In genomic region chr6:21795410-21795809, GRCm38 (mm10) we compare ENCODE assay signal across 17 mouse cellular contexts. TPM values are rescaled to one million over a fixed set of nuclear protein-coding genes. Genes with fewer than 3 reads are reported as not detected.
DNase-seq lines count a peak whose midpoint lies in the region; ATAC-seq and TF ChIP-seq lines count a peak whose summit lies in the region.
"Had no signal": no experiment of that assay in that cellular context is flagged by ENCODE, and none has a peak within 500 bp of the region (broad histone marks: within the 10 kb centered on the region; RNA-seq: fewer than 3 reads in every experiment).

No protein-coding gene starts in this region.

- no peak overlapping the region for H3K9ac ChIP-seq in forebrain, embryonic 13.5 days
- H3K9ac ChIP-seq in forebrain, embryonic 15.5 days (replicated peaks) = no peak overlapping the region
- H3K9ac ChIP-seq in hindbrain, postnatal 0 days (replicated peaks; ENCODE audit: low read length) = no peak overlapping the region
- H3K9ac ChIP-seq in hindbrain, embryonic 13.5 days = no peak overlapping the region
- no peak overlapping the region for H3K9ac ChIP-seq in midbrain, embryonic 15.5 days
- H3K9ac ChIP-seq in midbrain, postnatal 0 days (replicated peaks; ENCODE audit: low read length, poor library complexity, severe bottlenecking) = no peak overlapping the region
- no peak overlapping the region for H3K9ac ChIP-seq in neural tube, embryonic 14.5 days (replicated peaks; ENCODE audit: low read depth, low read length)
- H3K9ac ChIP-seq: embryonic facial prominence, embryonic 13.5 days; heart, embryonic 15.5 days; limb, embryonic 12.5 days; liver, embryonic 15.5 days; lung, embryonic 14.5 days had no signal

- no peak overlapping the region for H3K4me2 ChIP-seq in forebrain, embryonic 13.5 days
- H3K4me2 ChIP-seq in forebrain, embryonic 15.5 days (replicated peaks) = no peak overlapping the region
- H3K4me2 ChIP-seq in hindbrain, postnatal 0 days (ENCODE audit: low read depth, low read length) = no peak overlapping the region
- H3K4me2 ChIP-seq in hindbrain, embryonic 13.5 days = no peak overlapping the region
- no peak overlapping the region for H3K4me2 ChIP-seq in midbrain, embryonic 15.5 days
- H3K4me2 ChIP-seq in midbrain, postnatal 0 days (ENCODE audit: low read depth, low read length, poor library complexity, severe bottlenecking) = no peak overlapping the region
- no peak overlapping the region for H3K4me2 ChIP-seq in neural tube, embryonic 14.5 days (ENCODE audit: low read depth, low read length)
- H3K4me2 ChIP-seq: embryonic facial prominence, embryonic 13.5 days; heart, embryonic 15.5 days; limb, embryonic 12.5 days; liver, embryonic 15.5 days; lung, embryonic 14.5 days had no signal

- H3K9me3 ChIP-seq in forebrain, embryonic 13.5 days (replicated peaks) = no peaks in the 10 kb centered on the region
- H3K9me3 ChIP-seq in forebrain, embryonic 15.5 days = no peaks in the 10 kb centered on the region
- no peaks in the 10 kb centered on the region for H3K9me3 ChIP-seq in hindbrain, postnatal 0 days (ENCODE audit: low read length)
- no peaks in the 10 kb centered on the region for H3K9me3 ChIP-seq in hindbrain, embryonic 13.5 days
- no peaks in the 10 kb centered on the region for H3K9me3 ChIP-seq in midbrain, embryonic 15.5 days
- no peaks in the 10 kb centered on the region for H3K9me3 ChIP-seq in midbrain, postnatal 0 days (ENCODE audit: low read length)
- H3K9me3 ChIP-seq in neural tube, embryonic 14.5 days (ENCODE audit: control insufficient read depth, low read length) = no peaks in the 10 kb centered on the region
- H3K9me3 ChIP-seq: embryonic facial prominence, embryonic 13.5 days; heart, embryonic 10.5 days; heart, embryonic 15.5 days; limb, embryonic 12.5 days; liver, embryonic 15.5 days had no signal

- DNase-seq in hindbrain, postnatal 0 days (ENCODE audit: low spot score) = no peak
- no peak for DNase-seq in midbrain, postnatal 0 days (ENCODE audit: low spot score)

- no peak for TF ChIP-seq CTCF in hindbrain, postnatal 0 days (IDR thresholded peaks at IDR 0.05; ENCODE audit: low read depth)
- no peak for TF ChIP-seq CTCF in midbrain, postnatal 0 days (IDR thresholded peaks at IDR 0.05)

- H3K27me3 ChIP-seq in forebrain, embryonic 13.5 days = no peaks in the 10 kb centered on the region
- no peaks in the 10 kb centered on the region for H3K27me3 ChIP-seq in forebrain, embryonic 15.5 days
- no peaks in the 10 kb centered on the region for H3K27me3 ChIP-seq in hindbrain, postnatal 0 days (ENCODE audit: insufficient read depth, low read length)
- no peaks in the 10 kb centered on the region for H3K27me3 ChIP-seq in hindbrain, embryonic 13.5 days
- H3K27me3 ChIP-seq in midbrain, embryonic 15.5 days (replicated peaks) = no peaks in the 10 kb centered on the region
- no peaks in the 10 kb centered on the region for H3K27me3 ChIP-seq in midbrain, postnatal 0 days (ENCODE audit: insufficient read depth, low read length)
- H3K27me3 ChIP-seq in neural tube, embryonic 14.5 days (ENCODE audit: control insufficient read depth, insufficient read depth, low read length) = no peaks in the 10 kb centered on the region
- H3K27me3 ChIP-seq: embryonic facial prominence, embryonic 13.5 days; heart, embryonic 15.5 days; limb, embryonic 12.5 days; liver, embryonic 15.5 days had no signal

- ATAC-seq in forebrain, embryonic 13.5 days = peak; percentile 50; the same call in 1 of the 2 replicates
- ATAC-seq in forebrain, embryonic 15.5 days (replicated peaks) = no peak; the same call in 1 of the 2 replicates
- peak; percentile 32; the same call in 1 of the 2 replicates for ATAC-seq in hindbrain, postnatal 0 days
- ATAC-seq in hindbrain, embryonic 13.5 days (ENCODE audit: low FRiP score) = no peak
- ATAC-seq in midbrain, embryonic 15.5 days (replicated peaks) = 0 out of 2 replicates have a peak, but pooled peaks have one; percentile 68
- ATAC-seq in midbrain, postnatal 0 days (ENCODE audit: low FRiP score) = no peak
- ATAC-seq in neural tube, embryonic 14.5 days (ENCODE audit: low read depth) = 0 out of 2 replicates have a peak, but pooled peaks have one; percentile 62
- ATAC-seq: CD4-positive, CD25-positive, alpha-beta regulatory T cell, adult 4 months; intestine, embryonic 16.5 days had no signal

- no peak overlapping the region for H3K4me3 ChIP-seq in forebrain, embryonic 13.5 days
- H3K4me3 ChIP-seq in forebrain, embryonic 15.5 days = no peak overlapping the region
- H3K4me3 ChIP-seq in hindbrain, postnatal 0 days (ENCODE audit: low read length) = no peak overlapping the region
- H3K4me3 ChIP-seq in hindbrain, embryonic 13.5 days = no peak overlapping the region
- H3K4me3 ChIP-seq in midbrain, embryonic 15.5 days = no peak overlapping the region
- no peak overlapping the region for H3K4me3 ChIP-seq in midbrain, postnatal 0 days (ENCODE audit: low read depth, low read length)
- H3K4me3 ChIP-seq in neural tube, embryonic 14.5 days (ENCODE audit: low read depth, low read length) = no peak overlapping the region
- H3K4me3 ChIP-seq: embryonic facial prominence, embryonic 13.5 days; heart, embryonic 10.5 days; heart, embryonic 15.5 days; limb, embryonic 12.5 days; liver, embryonic 15.5 days; myocyte had no signal

- WGBS in forebrain, embryonic 13.5 days = 79% methylated on average over 5 of the region's 5 CpGs
- 86% methylated on average over 5 of the region's 5 CpGs for WGBS in forebrain, embryonic 15.5 days
- WGBS in hindbrain, postnatal 0 days = 79% methylated on average over 5 of the region's 5 CpGs
- WGBS in hindbrain, embryonic 13.5 days = 88% methylated on average over 5 of the region's 5 CpGs
- WGBS in midbrain, embryonic 15.5 days = 87% methylated on average over 5 of the region's 5 CpGs
- 81% methylated on average over 5 of the region's 5 CpGs for WGBS in midbrain, postnatal 0 days
- 89% methylated on average over 5 of the region's 5 CpGs for WGBS in neural tube, embryonic 14.5 days

- no peak overlapping the region for H3K27ac ChIP-seq in forebrain, embryonic 13.5 days
- no peak overlapping the region for H3K27ac ChIP-seq in forebrain, embryonic 15.5 days (replicated peaks)
- no peak overlapping the region for H3K27ac ChIP-seq in hindbrain, postnatal 0 days
- H3K27ac ChIP-seq in hindbrain, embryonic 13.5 days = no peak overlapping the region
- H3K27ac ChIP-seq in midbrain, embryonic 15.5 days = no peak overlapping the region
- no peak overlapping the region for H3K27ac ChIP-seq in midbrain, postnatal 0 days (ENCODE audit: low read depth, low read length)
- no peak overlapping the region for H3K27ac ChIP-seq in neural tube, embryonic 14.5 days (ENCODE audit: low read depth, low read length)
- H3K27ac ChIP-seq: embryonic facial prominence, embryonic 13.5 days; heart, embryonic 10.5 days; heart, embryonic 15.5 days; limb, embryonic 12.5 days; liver, embryonic 15.5 days had no signal

- peaks cover 14% of the 10 kb centered on the region; the same call in 1 of the 2 replicates for H3K36me3 ChIP-seq in forebrain, embryonic 13.5 days (ENCODE audit: poor library complexity, severe bottlenecking)
- H3K36me3 ChIP-seq in forebrain, embryonic 15.5 days = no peaks in the 10 kb centered on the region
- H3K36me3 ChIP-seq in hindbrain, postnatal 0 days (ENCODE audit: insufficient read depth, low read length) = no peaks in the 10 kb centered on the region
- H3K36me3 ChIP-seq in hindbrain, embryonic 13.5 days = peaks cover 15% of the 10 kb centered on the region; the same call in 1 of the 2 replicates
- 0 out of 2 replicates have a peak, but pooled peaks cover 8% of the 10 kb centered on the region for H3K36me3 ChIP-seq in midbrain, embryonic 15.5 days (replicated peaks)
- H3K36me3 ChIP-seq in midbrain, postnatal 0 days (ENCODE audit: insufficient read depth, low read length) = no peaks in the 10 kb centered on the region
- peaks cover 3% of the 10 kb centered on the region; the same call in 1 of the 2 replicates for H3K36me3 ChIP-seq in neural tube, embryonic 14.5 days (ENCODE audit: control insufficient read depth, insufficient read depth, low read length)
- H3K36me3 ChIP-seq: embryonic facial prominence, embryonic 13.5 days; liver, embryonic 15.5 days had no signal

- no peaks in the 10 kb centered on the region for H3K4me1 ChIP-seq in forebrain, embryonic 13.5 days
- no peaks in the 10 kb centered on the region for H3K4me1 ChIP-seq in forebrain, embryonic 15.5 days
- H3K4me1 ChIP-seq in hindbrain, postnatal 0 days (ENCODE audit: insufficient read depth, low read length) = no peaks in the 10 kb centered on the region
- no peaks in the 10 kb centered on the region for H3K4me1 ChIP-seq in hindbrain, embryonic 13.5 days (replicated peaks)
- no peaks in the 10 kb centered on the region for H3K4me1 ChIP-seq in midbrain, embryonic 15.5 days
- H3K4me1 ChIP-seq in midbrain, postnatal 0 days (ENCODE audit: insufficient read depth, low read length) = no peaks in the 10 kb centered on the region
- H3K4me1 ChIP-seq in neural tube, embryonic 14.5 days (ENCODE audit: control insufficient read depth, insufficient read depth, low read length) = no peaks in the 10 kb centered on the region
- H3K4me1 ChIP-seq: embryonic facial prominence, embryonic 13.5 days; limb, embryonic 12.5 days had no signal

RNA-seq across cellular contexts. Expression of gene Tspan12, which starts 56.9 kb away (rescaled TPM):
- 64.1 and 67.3 TPM in 2 replicates for polyA plus RNA-seq in forebrain, embryonic 13.5 days (2015; fragmentation: Nextera tagmentation; extraction: Ambion mirVana)
- 54.0 and 55.8 TPM in 2 replicates for polyA plus RNA-seq in forebrain, embryonic 15.5 days (2015; fragmentation: Nextera tagmentation; extraction: Ambion mirVana)
- total RNA-seq in hindbrain, postnatal 0 days (2014; rRNA removed) = 24.8 and 36.7 TPM in 2 replicates
- polyA plus RNA-seq in hindbrain, postnatal 0 days (2015; fragmentation: Nextera tagmentation; extraction: Ambion mirVana) = 62.5 and 65.6 TPM in 2 replicates
- polyA plus RNA-seq in hindbrain, embryonic 13.5 days (2015; fragmentation: Nextera tagmentation; extraction: Ambion mirVana) = 64.6 and 69.6 TPM in 2 replicates
- polyA plus RNA-seq in midbrain, embryonic 15.5 days (2015; fragmentation: Nextera tagmentation; extraction: Ambion mirVana) = 49.8 and 55.1 TPM in 2 replicates
- 22.5 and 30.2 TPM in 2 replicates for total RNA-seq in midbrain, postnatal 0 days (2014; rRNA removed)
- 50.0 and 54.7 TPM in 2 replicates for polyA plus RNA-seq in midbrain, postnatal 0 days (2015; fragmentation: Nextera tagmentation; extraction: Ambion mirVana)
- 89.7 TPM in 2 replicates for polyA plus RNA-seq in neural tube, embryonic 14.5 days (2014; fragmentation: Nextera tagmentation; extraction: Ambion mirVana)
- total RNA-seq: granulocyte monocyte progenitor cell, adult 5-6 weeks had no signal
- polyA plus RNA-seq: CD4-positive, CD25-positive, alpha-beta regulatory T cell, adult 4 months had no signal

Comparison
In these comparisons a context has a peak if more than half of its experiments do, and no peak if none do; other contexts are left out.
1. ATAC-seq: peak in forebrain, embryonic 13.5 days (single experiment), hindbrain, postnatal 0 days (single experiment), midbrain, embryonic 15.5 days (single experiment) and neural tube, embryonic 14.5 days (single experiment); none in forebrain, embryonic 15.5 days (single experiment), hindbrain, embryonic 13.5 days (single experiment) and midbrain, postnatal 0 days (single experiment).